Mouse (Mus musculus) retina, embryonic 14.5 days (tissue): ENCODE data around the gene Hist3h2a.
A peak's percentile ranks its signal among the peaks of the same experiment; 100 is the strongest.
"Not testable (repeated sequence)": the region's sequence is repeated elsewhere in the genome, so short reads cannot be mapped to it uniquely, and the experiment has no call there.

ENCODE experiments used
- DNase-seq: peaks from one replicate; pipeline ENCODE4 v3.0.0-alpha.2; 2015; ENCODE audit warnings: low spot score

Hist3h2a gene

DNA sequence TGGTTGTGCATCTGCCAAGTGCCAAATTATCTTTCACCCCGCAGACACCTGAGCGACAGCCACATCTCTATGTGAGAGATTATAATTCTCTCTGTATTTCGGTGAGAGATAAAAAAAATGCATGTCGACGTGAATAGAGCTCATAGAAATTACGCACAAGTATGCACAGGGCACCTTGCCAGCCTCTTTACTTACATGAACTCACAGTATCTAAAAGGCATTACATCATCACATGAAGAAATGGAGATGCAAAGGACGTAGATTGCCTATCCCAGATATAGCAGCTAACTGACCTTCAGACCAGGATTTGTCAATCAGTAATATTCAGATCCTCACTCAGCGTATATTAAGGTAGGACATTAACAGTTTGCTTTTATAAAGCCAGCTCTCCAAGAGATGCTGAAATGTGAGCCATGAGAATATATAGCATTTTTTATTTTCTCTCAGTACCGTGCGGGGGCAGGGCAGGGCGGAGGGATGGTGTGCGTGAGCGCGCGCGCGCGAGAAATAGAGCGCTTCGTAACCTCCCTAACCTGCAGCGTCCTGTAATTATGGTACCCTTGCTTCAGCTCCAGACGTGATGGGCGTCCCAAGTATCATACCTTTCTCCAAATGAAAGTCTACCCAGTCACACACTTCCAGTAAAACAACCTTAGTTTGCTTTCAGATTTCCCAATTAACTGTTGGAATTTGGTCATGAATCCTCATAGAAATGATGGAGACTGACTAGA lies 6.5 kb upstream of the Hist3h2a start:
- no peak for DNase-seq

DNA sequence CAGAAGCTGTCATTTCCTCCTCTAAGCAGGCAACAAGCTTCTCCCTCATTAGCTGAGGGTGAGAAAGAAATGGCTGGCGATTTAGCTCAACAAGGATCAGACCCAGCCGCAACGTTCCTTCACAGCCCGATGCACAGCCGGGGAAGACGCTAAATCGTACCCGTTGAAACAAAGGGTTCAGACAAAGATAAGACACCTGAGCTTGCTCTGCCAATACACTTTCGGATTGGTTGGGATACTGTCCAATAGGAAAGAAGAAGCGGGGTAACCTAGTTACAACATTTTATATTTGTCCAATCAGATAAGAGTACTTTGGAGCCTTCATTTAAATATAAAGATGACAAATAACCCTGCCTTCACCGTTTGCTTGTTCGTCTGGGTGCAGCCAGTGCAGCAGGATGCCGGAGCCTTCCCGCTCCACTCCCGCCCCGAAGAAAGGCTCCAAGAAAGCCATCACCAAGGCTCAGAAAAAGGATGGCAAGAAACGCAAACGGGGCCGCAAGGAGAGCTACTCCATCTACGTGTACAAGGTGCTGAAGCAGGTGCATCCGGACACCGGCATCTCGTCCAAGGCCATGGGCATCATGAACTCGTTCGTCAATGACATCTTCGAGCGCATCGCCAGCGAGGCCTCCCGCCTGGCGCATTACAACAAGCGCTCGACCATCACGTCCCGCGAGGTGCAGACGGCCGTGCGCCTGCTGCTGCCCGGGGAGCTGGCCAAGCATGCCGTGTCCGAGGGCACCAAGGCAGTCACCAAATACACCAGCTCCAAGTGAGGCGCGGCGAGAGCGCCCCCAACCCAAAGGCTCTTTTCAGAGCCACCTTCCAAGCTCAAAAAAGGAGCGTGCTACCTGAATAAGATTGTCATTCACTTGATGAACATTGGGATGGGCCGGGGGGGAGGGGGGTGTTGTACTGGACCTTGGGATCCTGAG lies 5.7 kb upstream of the Hist3h2a start, which contains the start of gene Hist3h2ba:
Gene Hist3h2ba (plus strand): TSS at position 379 of the 938 bp plus-strand sequence.
- DNase-seq: peak; percentile 94

- peak; percentile 79 for DNase-seq
Observed at GRCm38 (mm10) chr11:58949480-58950431, 4.7 kb upstream of the Hist3h2a start.

GRCm38 (mm10) chr11:58951210-58951609 lies 3.3 kb upstream of the Hist3h2a start:
- no peak for DNase-seq

GRCm38 (mm10) chr11:58953351-58954169 lies 925 bp upstream of the Hist3h2a start:
- peak; percentile 54 for DNase-seq

DNA sequence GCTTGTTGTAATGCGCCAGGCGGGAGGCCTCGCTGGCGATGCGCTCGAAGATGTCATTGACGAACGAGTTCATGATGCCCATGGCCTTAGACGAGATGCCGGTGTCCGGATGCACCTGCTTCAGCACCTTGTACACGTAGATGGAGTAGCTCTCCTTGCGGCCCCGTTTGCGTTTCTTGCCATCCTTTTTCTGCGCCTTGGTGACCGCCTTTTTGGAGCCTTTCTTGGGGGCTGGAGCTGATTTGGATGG lies 390 bp upstream of the Hist3h2a start:
- DNase-seq: not testable (repeated sequence)

DNA sequence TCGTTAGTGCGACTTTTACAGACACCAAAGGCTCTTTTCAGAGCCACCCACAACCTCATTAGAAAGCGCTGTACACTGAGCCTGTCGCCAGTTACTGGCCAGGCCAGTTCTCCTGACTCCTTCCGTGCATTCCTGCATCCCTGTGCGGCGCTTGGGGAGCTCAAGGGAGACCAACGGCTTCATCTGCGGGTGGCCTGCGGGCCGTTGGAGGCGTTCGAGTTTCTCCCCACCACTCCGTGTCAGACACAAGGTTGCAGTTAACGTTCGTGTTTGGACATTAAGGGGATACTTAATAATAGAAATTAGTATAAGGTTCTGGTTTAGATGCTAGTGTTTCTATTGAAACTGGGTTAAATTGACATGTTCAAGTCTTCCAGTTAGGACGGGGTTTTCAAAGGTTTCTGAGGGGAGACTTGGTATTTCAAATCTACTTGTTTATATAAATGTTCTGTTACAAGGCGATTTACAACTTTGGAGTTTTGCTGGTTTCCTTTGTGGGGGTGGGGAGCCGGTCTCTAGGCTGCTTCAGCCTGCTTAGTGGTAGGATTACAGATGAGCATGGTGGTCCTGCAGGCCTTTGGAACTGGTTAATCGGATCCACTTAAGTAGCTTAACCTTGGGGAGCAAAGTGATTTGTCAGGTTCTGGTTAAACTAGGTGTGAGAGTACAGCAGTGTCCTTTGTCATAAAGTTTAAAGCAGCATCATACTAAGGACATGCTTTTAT lies 820 bp downstream of the Hist3h2a start:
- DNase-seq: peak; percentile 54

DNA sequence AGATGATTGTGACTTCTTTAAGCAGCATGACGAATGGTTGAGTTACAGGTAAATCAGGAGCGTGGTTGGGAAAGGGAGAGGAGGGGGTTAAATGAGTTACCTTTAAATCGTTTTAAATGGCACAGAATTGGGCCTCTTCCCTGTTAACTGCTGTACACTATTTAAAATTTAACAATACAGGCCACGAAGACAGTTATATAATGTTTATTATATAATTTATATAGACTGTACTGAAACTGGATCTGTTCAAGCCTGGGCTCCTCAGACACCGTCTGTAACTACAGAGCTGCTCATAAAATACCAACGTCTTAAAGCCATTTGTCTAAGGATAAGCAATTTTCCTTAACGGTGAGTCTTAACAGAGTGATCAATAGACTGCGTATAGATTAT lies 1.4 kb downstream of the Hist3h2a start:
- DNase-seq: no peak

- DNase-seq: no peak
Observed at GRCm38 (mm10) chr11:58957226-58957914, 2.9 kb downstream of the Hist3h2a start.

DNA sequence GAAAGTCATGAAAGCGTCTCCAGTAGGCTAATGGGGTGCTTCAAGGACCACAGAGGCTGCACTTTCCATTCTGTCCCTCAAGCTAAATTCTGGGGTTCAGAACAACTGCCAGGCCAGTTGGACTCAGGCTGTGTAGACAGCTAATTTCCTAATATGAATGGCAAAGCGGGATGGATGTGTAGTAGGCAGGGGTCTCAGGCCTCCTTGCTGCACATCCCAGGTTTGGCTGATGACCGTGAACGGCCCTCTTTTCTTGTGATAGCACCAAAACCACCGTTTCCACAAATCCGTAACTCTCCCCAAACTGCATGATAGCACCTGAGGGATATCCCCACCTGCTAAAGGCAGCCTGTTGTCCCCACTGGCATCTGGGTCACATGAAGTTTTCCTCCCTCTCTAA lies 4.1 kb downstream of the Hist3h2a start:
- no peak for DNase-seq

DNA sequence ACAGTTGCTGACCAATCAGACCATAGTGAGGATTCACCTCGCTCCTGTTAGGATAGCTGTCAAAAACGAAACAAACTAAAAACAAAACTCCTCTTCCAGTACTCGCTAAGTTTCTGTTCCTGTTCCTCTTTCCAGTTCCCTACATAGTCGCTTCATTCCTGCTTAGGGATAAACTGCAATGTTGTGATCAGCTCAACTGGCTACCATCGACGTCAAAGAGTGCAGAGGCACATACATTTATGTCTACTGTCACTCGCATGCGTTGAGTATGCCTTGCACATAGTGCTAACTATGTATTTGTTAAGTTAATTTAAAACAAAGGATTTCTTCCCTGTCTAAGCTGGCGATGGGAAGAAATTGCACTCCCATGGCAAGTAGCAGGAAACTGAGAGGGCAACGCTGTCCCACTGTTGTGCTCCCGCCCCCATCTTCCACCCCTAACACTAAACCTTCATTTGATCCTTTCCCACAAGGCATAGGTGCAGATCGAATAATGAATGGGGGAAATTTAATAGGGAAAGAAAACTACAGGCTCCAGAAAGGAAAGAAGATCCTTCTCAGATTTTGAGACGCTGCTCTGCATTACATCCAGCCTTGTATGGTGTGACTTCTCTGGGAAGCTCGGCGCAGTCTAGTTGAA lies 4.8 kb downstream of the Hist3h2a start:
- no peak for DNase-seq

DNA sequence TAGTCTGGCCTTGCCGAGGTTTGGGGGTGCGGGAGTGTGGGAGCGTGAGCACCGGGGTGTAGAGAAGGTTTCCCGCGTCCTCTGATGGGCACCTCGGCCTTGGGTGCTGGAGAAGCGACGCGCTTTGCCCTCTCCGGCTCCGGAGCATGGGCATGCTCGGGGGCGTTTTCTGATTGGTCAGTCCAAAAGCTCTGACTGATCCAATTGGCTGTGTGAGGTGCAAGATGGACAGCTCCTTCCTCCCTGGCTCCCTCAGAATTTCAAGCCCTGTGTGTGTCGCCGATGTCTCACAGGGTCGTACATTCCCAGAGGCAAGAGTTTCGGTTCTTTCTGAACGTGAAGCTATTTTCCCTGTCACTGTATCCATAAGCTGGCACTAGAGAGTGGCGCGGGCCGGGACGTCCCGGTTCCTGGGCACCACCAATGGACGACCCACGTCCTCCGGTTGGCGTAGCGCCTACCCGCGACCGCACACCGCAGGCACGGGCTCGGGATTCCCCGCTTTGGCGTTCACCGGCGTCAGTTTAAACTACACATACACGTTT lies 5.5 kb downstream of the Hist3h2a start:
- peak; percentile 83 for DNase-seq

GRCm38 (mm10) chr11:58961364-58962177 lies 7.1 kb downstream of the Hist3h2a start:
- no peak for DNase-seq

- DNase-seq: peak; percentile 37
Observed at GRCm38 (mm10) chr11:58963543-58963942, 9.1 kb downstream of the Hist3h2a start.

DNA sequence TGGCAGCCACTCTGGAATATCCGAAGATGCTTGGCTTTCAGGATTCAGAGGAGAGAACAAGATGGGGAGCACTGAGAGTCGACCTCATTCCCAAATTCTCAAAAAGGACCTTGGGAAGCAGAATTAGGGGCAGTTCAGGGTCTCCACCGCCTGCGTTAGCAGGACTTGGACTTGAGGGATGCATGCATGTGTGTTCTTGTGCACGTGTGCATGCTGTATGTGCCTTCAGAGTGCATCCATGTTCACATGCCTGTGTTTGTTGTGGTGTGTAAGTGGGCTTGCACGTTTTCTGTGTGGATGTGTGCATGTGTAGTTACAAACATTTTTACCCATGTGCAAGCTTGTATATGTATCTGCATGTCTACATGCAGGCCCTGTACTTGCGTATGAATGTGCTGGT lies 9.7 kb downstream of the Hist3h2a start:
- DNase-seq: no peak

DNA sequence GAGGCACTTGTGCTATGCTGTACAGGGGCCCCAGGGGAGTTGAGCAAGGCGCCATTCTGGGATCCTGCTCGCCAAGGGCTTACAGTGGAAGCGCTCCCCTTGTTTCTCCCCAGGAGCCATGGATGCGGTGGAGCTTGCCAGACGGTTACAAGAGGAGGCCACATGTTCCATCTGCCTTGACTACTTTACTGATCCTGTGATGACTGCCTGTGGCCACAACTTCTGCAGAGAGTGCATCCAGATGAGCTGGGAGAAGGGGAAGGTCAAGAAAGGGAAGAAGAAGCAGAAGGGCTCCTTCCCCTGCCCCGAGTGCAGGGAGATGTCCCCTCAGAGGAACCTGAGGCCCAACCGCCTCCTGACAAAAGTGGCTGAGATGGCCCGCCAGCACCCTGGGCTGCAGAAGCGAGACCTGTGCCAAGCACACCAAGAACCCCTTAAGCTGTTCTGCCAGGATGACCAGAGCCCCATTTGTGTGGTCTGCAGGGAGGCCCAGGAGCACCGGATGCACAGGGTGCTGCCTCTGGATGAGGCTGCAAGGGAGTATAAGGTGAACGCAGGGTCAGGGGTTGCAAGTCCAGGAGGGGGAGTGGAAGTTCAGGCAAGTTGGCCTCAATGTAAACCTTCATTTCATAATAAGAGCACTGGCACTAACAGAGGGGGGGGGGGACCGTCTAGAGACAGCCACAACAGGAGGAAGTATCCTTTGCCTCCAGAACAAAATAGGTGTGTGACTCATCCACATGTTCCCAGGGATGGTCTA lies 10.7 kb downstream of the Hist3h2a start:
- no peak for DNase-seq

- peak; percentile 39 for DNase-seq
Observed at GRCm38 (mm10) chr11:58967346-58967745, 12.9 kb downstream of the Hist3h2a start.

DNA sequence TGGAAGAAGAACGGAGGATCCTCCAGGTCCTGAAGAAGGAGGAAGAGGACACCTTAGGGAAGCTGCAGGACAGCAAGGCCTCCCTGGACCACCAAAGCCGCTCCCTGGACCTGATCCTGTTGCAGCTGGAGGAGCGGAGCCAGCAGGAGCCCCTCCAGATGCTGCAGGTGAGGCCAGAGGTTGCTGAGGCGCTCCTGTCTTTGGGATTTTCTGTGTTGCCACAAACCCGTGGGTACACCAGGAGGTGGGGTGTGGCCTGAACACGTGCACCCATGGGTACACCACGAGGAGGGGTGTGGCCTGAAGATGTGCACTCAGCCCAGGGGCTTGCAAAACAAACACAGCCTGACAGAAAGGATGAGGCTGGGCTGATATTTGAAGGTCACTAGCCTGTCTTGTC lies 14.1 kb downstream of the Hist3h2a start:
- DNase-seq: no peak
